Mouse (Mus musculus) mouse trophoblast stem cell (cell line): ENCODE measurements at regions not wholly inside any gene's neighbourhood (a gene's known extent, or its start where the extent isn't known, plus 50 kb on each side); places are given as distances from the start of the nearest gene placed in this dataset.

Experiments used
- in situ Hi-C, 2 experiments: fragments of 300-500 bp; cut with MseI, MboI; formaldehyde crosslinking; loops; 2 replicates in 1 of 2; 3 replicates in 1 of 2; pipeline ENCODE4 v1.15.1; 2025

- in situ Hi-C loops: no loop called here
Measured at GRCm38 (mm10) chr10:17418227-17418685, 304.8 kb upstream of the Cited2 start.

DNA sequence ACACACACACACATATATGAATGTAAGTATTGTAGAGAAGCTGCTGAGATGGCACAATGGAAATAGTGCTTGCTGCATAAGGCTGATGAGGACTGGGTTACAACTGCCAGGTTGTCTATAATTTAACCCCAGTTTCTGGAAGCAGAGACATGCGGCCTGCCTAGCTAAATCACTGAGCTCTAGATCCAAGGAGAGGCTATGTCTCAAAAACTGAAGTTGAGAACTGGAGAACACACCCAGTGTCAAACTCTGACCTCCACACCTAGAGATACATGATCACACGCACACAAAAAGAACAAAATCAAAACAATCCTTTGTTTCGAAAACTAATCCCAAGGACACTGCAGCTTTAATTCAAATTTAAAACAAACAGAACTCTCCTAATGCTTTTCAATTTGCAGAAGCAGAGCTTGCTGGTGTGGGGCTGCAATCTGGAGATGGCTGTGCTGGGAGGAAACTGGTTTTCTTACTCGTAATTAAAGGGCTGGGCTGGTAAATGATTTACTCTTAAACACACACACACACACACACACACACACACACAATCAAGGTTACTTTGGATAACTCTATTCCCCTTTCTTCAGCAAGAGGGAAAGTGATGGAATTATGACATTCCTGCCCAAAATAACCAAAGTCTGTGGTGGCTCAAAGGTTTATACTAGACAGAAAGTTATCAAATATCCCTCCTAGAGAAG lies 299.3 kb upstream of the Cited2 start:
- in situ Hi-C loops: no loop called here

DNA sequence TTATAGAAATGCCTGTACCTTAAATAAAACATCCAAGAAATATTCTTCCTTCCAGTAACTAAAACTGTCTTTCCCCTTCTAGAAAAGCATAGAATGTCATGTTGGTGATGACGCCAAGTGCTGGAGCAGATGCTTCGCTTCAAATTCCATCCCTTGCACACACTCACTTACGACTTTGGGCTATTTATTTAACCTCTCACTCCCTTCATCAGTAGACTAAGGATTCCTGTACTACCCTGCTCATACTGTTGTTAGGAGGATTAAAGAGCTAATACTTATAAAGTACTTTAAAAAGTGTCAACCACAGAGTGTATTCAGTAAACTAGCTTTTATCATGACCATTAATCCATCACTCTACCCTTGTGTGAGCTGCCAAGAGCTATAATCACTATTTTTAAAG lies 296.8 kb upstream of the Cited2 start:
- in situ Hi-C loops: no loop called here

DNA sequence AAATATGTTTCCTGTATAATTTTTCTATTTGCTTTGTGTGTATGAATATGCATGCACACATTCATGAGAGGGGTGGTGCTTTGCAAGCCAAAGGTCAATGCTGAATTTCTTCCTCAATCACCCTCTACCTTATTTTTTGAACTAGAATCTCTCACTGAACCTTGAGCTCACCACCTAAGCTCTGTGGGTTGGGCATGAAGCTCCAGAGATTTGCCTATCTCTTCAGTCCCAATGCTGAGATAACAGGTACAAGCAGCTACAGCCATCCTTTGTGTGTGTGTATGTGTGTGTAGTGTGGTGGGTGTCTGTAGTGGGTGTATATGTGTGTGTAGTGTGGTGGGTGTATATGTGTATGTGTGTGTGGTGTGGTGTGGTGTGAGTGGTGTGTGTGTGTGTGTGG lies 295.7 kb upstream of the Cited2 start:
- in situ Hi-C loops: no loop called here

DNA sequence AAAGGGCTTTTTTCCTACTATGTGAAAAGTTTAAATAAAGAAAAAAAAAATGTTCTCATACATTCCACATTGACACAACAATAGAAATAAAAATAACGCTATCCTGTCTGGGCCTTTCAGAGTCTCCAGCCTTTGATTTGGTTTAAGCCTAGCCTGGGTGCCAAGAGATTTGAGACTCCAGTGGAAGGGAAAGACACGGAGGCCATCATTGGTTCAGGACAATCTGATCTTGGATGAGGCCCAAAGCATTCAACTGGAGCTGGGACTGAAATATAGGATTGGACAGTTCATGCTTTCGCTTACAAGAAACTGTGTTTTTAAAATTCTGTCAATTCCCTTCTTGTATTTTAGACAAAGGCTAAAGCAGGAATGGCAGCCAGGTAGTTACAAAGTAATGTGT lies 294.7 kb upstream of the Cited2 start:
- in situ Hi-C loops: no loop called here

GRCm38 (mm10) chr10:17431068-17431467 lies 291.9 kb upstream of the Cited2 start:
- in situ Hi-C loops: no loop called here

- in situ Hi-C loops: no loop called here
Measured at GRCm38 (mm10) chr10:17434098-17434497, 288.9 kb upstream of the Cited2 start.

GRCm38 (mm10) chr10:17450240-17450639 lies 272.8 kb upstream of the Cited2 start:
- in situ Hi-C loops: no loop called here

- in situ Hi-C loops: no loop called here
Measured at GRCm38 (mm10) chr10:17470880-17471279, 252.1 kb upstream of the Cited2 start.

GRCm38 (mm10) chr10:17472536-17472935 lies 250.5 kb upstream of the Cited2 start:
- in situ Hi-C loops: no loop called here

- in situ Hi-C loops: no loop called here
Measured at GRCm38 (mm10) chr10:17475976-17476375, 247.0 kb upstream of the Cited2 start.

- in situ Hi-C loops: no loop called here
Measured at GRCm38 (mm10) chr10:17476720-17477119, 246.3 kb upstream of the Cited2 start.

GRCm38 (mm10) chr10:17478761-17479632 lies 244.0 kb upstream of the Cited2 start:
- in situ Hi-C loops: no loop called here

GRCm38 (mm10) chr10:17482751-17483150 lies 240.3 kb upstream of the Cited2 start:
- in situ Hi-C loops: no loop called here

GRCm38 (mm10) chr10:17485049-17485449 lies 238.0 kb upstream of the Cited2 start:
- in situ Hi-C loops: no loop called here

DNA sequence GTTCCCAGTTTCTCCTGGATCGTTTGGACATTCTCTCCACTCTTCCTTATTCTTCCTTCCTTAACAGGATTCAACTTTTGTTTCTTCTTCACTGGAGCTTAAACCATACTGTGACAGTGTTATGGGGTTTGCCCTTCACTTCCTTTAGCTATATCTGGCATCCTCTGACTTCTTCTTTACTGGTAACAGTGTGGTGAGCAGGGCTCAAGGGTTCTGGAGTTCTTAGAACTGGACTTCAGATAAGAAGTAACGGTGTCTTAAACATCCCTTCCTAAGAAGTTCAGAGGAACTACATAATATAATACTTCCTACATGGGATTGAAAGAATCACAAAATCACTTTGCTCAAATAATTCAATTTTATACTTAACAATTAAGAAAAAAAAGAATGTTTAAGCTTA lies 237.5 kb upstream of the Cited2 start:
- in situ Hi-C loops: no loop called here

- in situ Hi-C loops: no loop called here
Measured at GRCm38 (mm10) chr10:17486011-17486410, 237.0 kb upstream of the Cited2 start.

GRCm38 (mm10) chr10:17487460-17487859 lies 235.6 kb upstream of the Cited2 start:
- in situ Hi-C loops: no loop called here

- in situ Hi-C loops: no loop called here
Measured at GRCm38 (mm10) chr10:17491611-17492305, 231.3 kb upstream of the Cited2 start.

- in situ Hi-C loops: no loop called here
Measured at GRCm38 (mm10) chr10:17493137-17493536, 229.9 kb upstream of the Cited2 start.

DNA sequence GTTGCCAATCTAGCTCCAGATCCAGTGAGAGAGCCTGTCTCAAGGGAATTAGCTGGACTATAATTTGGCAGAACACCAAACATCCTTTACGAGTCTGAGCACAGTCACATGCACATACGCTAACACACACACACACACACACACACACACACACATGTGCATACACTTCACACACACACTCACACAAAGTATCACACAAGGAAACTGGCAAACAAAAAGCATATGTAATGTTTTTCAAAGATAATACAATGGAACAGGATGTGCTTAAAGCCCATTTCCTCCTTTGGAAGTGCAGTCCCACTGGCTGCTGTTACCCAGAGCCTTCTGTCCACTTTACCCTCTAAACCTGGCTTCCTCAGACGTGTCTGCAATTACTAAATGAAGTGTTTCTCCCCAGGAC lies 226.2 kb upstream of the Cited2 start:
- in situ Hi-C loops: no loop called here

DNA sequence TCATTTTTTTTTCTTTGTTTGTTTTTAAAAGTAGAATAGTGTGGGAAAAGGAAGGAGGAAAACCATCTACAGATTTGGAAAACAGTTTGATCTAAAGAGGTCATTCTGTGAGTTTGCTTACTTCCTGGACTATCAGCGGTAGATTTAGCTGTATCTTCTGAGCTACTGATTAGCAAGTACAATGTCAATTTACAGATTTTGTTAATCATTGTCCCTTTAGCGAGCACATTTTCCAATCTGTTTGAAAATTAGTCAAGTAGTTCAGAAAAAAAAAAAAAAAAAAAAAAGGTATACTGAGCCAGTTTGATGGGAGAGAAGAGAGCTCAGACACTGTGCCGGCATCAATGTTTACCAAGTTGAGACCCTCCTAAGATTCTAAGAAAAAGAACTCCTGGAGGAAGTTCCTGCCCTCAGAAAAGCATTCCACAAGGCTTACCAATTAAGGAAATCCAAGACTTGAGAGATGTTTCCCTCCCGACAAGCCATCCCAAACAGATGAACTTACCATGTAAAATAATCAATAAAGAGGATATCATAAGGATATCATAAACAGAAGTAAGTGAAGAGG lies 212.3 kb upstream of the Cited2 start:
- in situ Hi-C loops: no loop called here
